Mouse (Mus musculus) kidney, postnatal 4 days (tissue): ENCODE measurements around the gene Cyp1a1.
"Not testable (repeated sequence)": the region's sequence is repeated elsewhere in the genome, so short reads cannot be mapped to it uniquely, and the experiment has no call there.

Experiments
- DNase-seq, 2 experiments: peaks; one replicate each; pipeline ENCODE4 v3.0.0; 2021; ENCODE audit warnings: mixed read lengths in 2 of 2

The Cyp1a1 gene

GRCm38 (mm10) chr9:57706496-57706895 lies 18.8 kb downstream of the Cyp1a1 start:
- no peak for DNase-seq

- DNase-seq = peak; percentile 97 to 98
Observed at GRCm38 (mm10) chr9:57708068-57708719, 20.5 kb downstream of the Cyp1a1 start, which contains the start of gene Edc3. Gene Edc3, plus strand, starts transcription at chr9:57708540.

GRCm38 (mm10) chr9:57708720-57709274 lies 21.1 kb downstream of the Cyp1a1 start:
- DNase-seq = peak; percentile 58 to 74

GRCm38 (mm10) chr9:57710214-57710613 lies 22.5 kb downstream of the Cyp1a1 start:
- DNase-seq = not testable (repeated sequence)

- no peak for DNase-seq
Observed at GRCm38 (mm10) chr9:57712194-57712593, 24.5 kb downstream of the Cyp1a1 start.

GRCm38 (mm10) chr9:57718408-57718807 lies 30.7 kb downstream of the Cyp1a1 start:
- no peak for DNase-seq

GRCm38 (mm10) chr9:57720736-57721135 lies 33.0 kb downstream of the Cyp1a1 start:
- DNase-seq = no peak

GRCm38 (mm10) chr9:57722371-57722770 lies 34.6 kb downstream of the Cyp1a1 start:
- DNase-seq = no peak

GRCm38 (mm10) chr9:57723315-57723715 lies 35.6 kb downstream of the Cyp1a1 start:
- no peak for DNase-seq

GRCm38 (mm10) chr9:57723796-57724195 lies 36.1 kb downstream of the Cyp1a1 start:
- DNase-seq = no peak

GRCm38 (mm10) chr9:57724701-57725100 lies 37.0 kb downstream of the Cyp1a1 start:
- no peak for DNase-seq

GRCm38 (mm10) chr9:57728312-57728711 lies 40.6 kb downstream of the Cyp1a1 start:
- no peak for DNase-seq

GRCm38 (mm10) chr9:57733606-57734005 lies 45.9 kb downstream of the Cyp1a1 start:
- no peak for DNase-seq

GRCm38 (mm10) chr9:57739863-57740262 lies 52.1 kb downstream of the Cyp1a1 start:
- DNase-seq = no peak

- peak; percentile 51 to 60 for DNase-seq
Observed at GRCm38 (mm10) chr9:57744462-57745091, 56.8 kb downstream of the Cyp1a1 start.

- DNase-seq = no peak
Observed at GRCm38 (mm10) chr9:57747067-57747466, 59.3 kb downstream of the Cyp1a1 start.

- no peak for DNase-seq
Observed at GRCm38 (mm10) chr9:57748137-57748536, 60.4 kb downstream of the Cyp1a1 start.

GRCm38 (mm10) chr9:57748831-57749230 lies 61.1 kb downstream of the Cyp1a1 start:
- peak in 1 of 2 experiments; percentile 40 for DNase-seq

GRCm38 (mm10) chr9:57750901-57751300 lies 63.2 kb downstream of the Cyp1a1 start:
- DNase-seq = no peak
